Mouse (Mus musculus) C2C12 (cell line): ENCODE data around the gene Apobec1.

Source experiments
- CTCF ChIP-seq: IDR thresholded peaks from one replicate; pipeline ENCODE4 v1.5.1; 2011; ENCODE audit not compliant: control insufficient read depth, insufficient read depth, insufficient read length
- FOSL1 ChIP-seq: IDR thresholded peaks from one replicate; pipeline ENCODE4 v1.8.0; 2011; ENCODE audit warnings: mild to moderate bottlenecking, low read length; ENCODE audit not compliant: poor library complexity, insufficient read depth, severe bottlenecking
- MAX ChIP-seq: IDR thresholded peaks from one replicate; pipeline ENCODE4 v1.6.1; 2011; ENCODE audit warnings: mild to moderate bottlenecking, control low read depth

DNA sequence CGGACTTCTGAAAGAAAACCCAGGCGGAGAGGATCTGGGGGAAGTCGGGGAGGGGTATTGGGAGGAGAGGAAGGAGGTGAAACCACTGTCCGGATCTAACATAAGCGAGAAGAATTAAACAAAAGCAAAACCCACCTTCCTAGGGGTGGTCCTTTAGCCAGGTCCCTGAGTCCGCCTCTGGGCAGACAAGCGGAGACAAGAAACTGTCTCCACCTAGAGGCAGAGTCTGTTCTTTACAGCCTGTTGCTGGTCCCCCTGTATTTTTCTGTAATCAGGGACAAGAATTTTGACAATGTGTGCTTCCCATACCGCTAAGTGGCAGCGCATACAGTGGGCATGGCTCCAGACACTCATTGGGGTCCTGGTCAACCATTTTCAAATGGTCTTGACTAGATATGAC lies 31.2 kb upstream of the Apobec1 start:
- TF ChIP-seq CTCF: no peak
- no peak for TF ChIP-seq MAX
- no peak for TF ChIP-seq FOSL1
